12 mouse cellular contexts compared by ENCODE assay signal in genomic region chr6:72962281-72962741, GRCm38 (mm10). TPM values are rescaled to one million over a fixed set of nuclear protein-coding genes. Genes with fewer than 3 reads are reported as not detected.
DNase-seq lines count a peak whose midpoint lies in the region; ATAC-seq and TF ChIP-seq lines count a peak whose summit lies in the region.
"Had no signal": no experiment of that assay in that cellular context is flagged by ENCODE, and none has a peak within 500 bp of the region (broad histone marks: within the 10 kb centered on the region; RNA-seq: fewer than 3 reads in every experiment).

No protein-coding gene starts in this region.

- H3K4me1 ChIP-seq in hindbrain, postnatal 0 days (ENCODE audit: insufficient read depth, low read length) = no peaks in the 10 kb centered on the region
- H3K4me1 ChIP-seq in hindbrain, embryonic 11.5 days (replicated peaks; ENCODE audit: control insufficient read depth, insufficient read depth, low read length) = no peaks in the 10 kb centered on the region
- peaks cover 37% of the 10 kb centered on the region for H3K4me1 ChIP-seq in limb, embryonic 13.5 days

- WGBS in hindbrain, postnatal 0 days = 56% methylated on average over 7 of the region's 7 CpGs
- WGBS in hindbrain, embryonic 11.5 days = 64% methylated on average over 7 of the region's 7 CpGs
- 27% methylated on average over 7 of the region's 7 CpGs for WGBS in limb, embryonic 13.5 days

- H3K4me3 ChIP-seq in hindbrain, postnatal 0 days (ENCODE audit: low read length) = no peak overlapping the region
- H3K4me3 ChIP-seq in hindbrain, embryonic 11.5 days (ENCODE audit: low read depth, low read length) = no peak overlapping the region
- H3K4me3 ChIP-seq in limb, embryonic 13.5 days = no peak overlapping the region
- H3K4me3 ChIP-seq: embryonic facial prominence, embryonic 12.5 days; left cerebral cortex, adult 2 months had no signal

- H3K9ac ChIP-seq in hindbrain, postnatal 0 days (replicated peaks; ENCODE audit: low read length) = no peak overlapping the region
- no peak overlapping the region for H3K9ac ChIP-seq in hindbrain, embryonic 11.5 days (ENCODE audit: low read depth, low read length)
- H3K9ac ChIP-seq in limb, embryonic 13.5 days = no peak overlapping the region
- H3K9ac ChIP-seq: embryonic facial prominence, embryonic 12.5 days had no signal

- TF ChIP-seq CTCF in hindbrain, postnatal 0 days (IDR thresholded peaks at IDR 0.05; ENCODE audit: low read depth) = no peak

- DNase-seq in hindbrain, postnatal 0 days (ENCODE audit: low spot score) = no peak
- no peak for DNase-seq in hindbrain, embryonic 11.5 days (ENCODE audit: low spot score)
- DNase-seq in spleen, postnatal 36 days (ENCODE audit: low spot score in 2 of 2) = peak; percentile 38 to 50
- no peak for DNase-seq in spleen, postnatal 10 days (ENCODE audit: low spot score in 2 of 2)
- DNase-seq in adrenal gland, postnatal 14 days = no peak
- no peak for DNase-seq in right cerebral cortex, postnatal 36 days (ENCODE audit: low spot score in 2 of 2)
- DNase-seq in adrenal gland, adult (ENCODE audit: inconsistent age in 2 of 2, low spot score in 1 of 2) = no peak
- DNase-seq: adrenal gland, postnatal 36 days; heart, postnatal 36 days had no signal

- H3K9me3 ChIP-seq in hindbrain, postnatal 0 days (ENCODE audit: low read length) = no peaks in the 10 kb centered on the region
- H3K9me3 ChIP-seq in hindbrain, embryonic 11.5 days (ENCODE audit: control insufficient read depth, low read length) = no peaks in the 10 kb centered on the region
- no peaks in the 10 kb centered on the region for H3K9me3 ChIP-seq in limb, embryonic 13.5 days
- H3K9me3 ChIP-seq: embryonic facial prominence, embryonic 12.5 days had no signal

- H3K27ac ChIP-seq in hindbrain, postnatal 0 days = peak overlapping the region; percentile 32; the same call in 1 of the 2 replicates
- no peak overlapping the region for H3K27ac ChIP-seq in hindbrain, embryonic 11.5 days (ENCODE audit: low read depth, low read length)
- peak overlapping the region; percentile 35; the same call in 1 of the 2 replicates for H3K27ac ChIP-seq in limb, embryonic 13.5 days
- H3K27ac ChIP-seq: embryonic facial prominence, embryonic 12.5 days; left cerebral cortex, adult 2 months had no signal

- no peaks in the 10 kb centered on the region for H3K36me3 ChIP-seq in hindbrain, postnatal 0 days (ENCODE audit: insufficient read depth, low read length)
- H3K36me3 ChIP-seq in hindbrain, embryonic 11.5 days (ENCODE audit: control insufficient read depth, insufficient read depth, low read length) = no peaks in the 10 kb centered on the region
- no peaks in the 10 kb centered on the region for H3K36me3 ChIP-seq in limb, embryonic 13.5 days
- H3K36me3 ChIP-seq: embryonic facial prominence, embryonic 12.5 days had no signal

- H3K4me2 ChIP-seq in hindbrain, postnatal 0 days (ENCODE audit: low read depth, low read length) = no peak overlapping the region
- no peak overlapping the region for H3K4me2 ChIP-seq in hindbrain, embryonic 11.5 days (replicated peaks; ENCODE audit: low read depth, low read length)
- H3K4me2 ChIP-seq in limb, embryonic 13.5 days (replicated peaks) = no peak overlapping the region
- H3K4me2 ChIP-seq: embryonic facial prominence, embryonic 12.5 days had no signal

- ATAC-seq in hindbrain, postnatal 0 days = no peak
- no peak for ATAC-seq in hindbrain, embryonic 11.5 days (ENCODE audit: low FRiP score)
- no peak for ATAC-seq in limb, embryonic 13.5 days (ENCODE audit: low FRiP score, low read depth)

- no peaks in the 10 kb centered on the region for H3K27me3 ChIP-seq in hindbrain, postnatal 0 days (ENCODE audit: insufficient read depth, low read length)
- H3K27me3 ChIP-seq in hindbrain, embryonic 11.5 days (ENCODE audit: control insufficient read depth, insufficient read depth, low read length) = no peaks in the 10 kb centered on the region
- H3K27me3 ChIP-seq in limb, embryonic 13.5 days = no peaks in the 10 kb centered on the region
- H3K27me3 ChIP-seq: embryonic facial prominence, embryonic 12.5 days had no signal

RNA-seq across cellular contexts. Expression of gene Tmsb10, which starts 3.8 kb away (rescaled TPM):
- 140 and 166 TPM in 2 replicates for total RNA-seq in hindbrain, postnatal 0 days (2014; rRNA removed)
- polyA plus RNA-seq in hindbrain, postnatal 0 days (2015; fragmentation: Nextera tagmentation; extraction: Ambion mirVana) = 5,541 and 5,741 TPM in 2 replicates
- 3,882 and 4,064 TPM in 2 replicates for polyA plus RNA-seq in hindbrain, embryonic 11.5 days (2014; fragmentation: Nextera tagmentation; extraction: Ambion mirVana)
- 2,406 and 2,417 TPM in 2 replicates for polyA plus RNA-seq in limb, embryonic 13.5 days (2015; fragmentation: Nextera tagmentation; extraction: Ambion mirVana)
- total RNA-seq in adrenal gland, postnatal 14 days (2021) = 355 and 495 TPM in 2 replicates

Comparison
In these comparisons a context has a peak if more than half of its experiments do, and no peak if none do; other contexts are left out.
1. DNase-seq: peak in spleen, postnatal 36 days (2 of 2); none in hindbrain, postnatal 0 days (single experiment), hindbrain, embryonic 11.5 days (single experiment), spleen, postnatal 10 days (0 of 2), adrenal gland, postnatal 14 days (single experiment), right cerebral cortex, postnatal 36 days (0 of 2) and adrenal gland, adult (0 of 2).